Mouse (Mus musculus) C2C12 (cell line): Measurements from ENCODE around the gene Mbd4. TPM values are rescaled to one million over a fixed set of nuclear protein-coding genes. Genes with fewer than 3 reads are reported as not detected.

ENCODE experiments used
- H3K27me3 ChIP-seq: one replicate; pipeline ENCODE4 v1.6.1; 2011; ENCODE audit not compliant: control insufficient read depth, insufficient read depth, insufficient read length
- H3K36me3 ChIP-seq: one replicate; pipeline ENCODE4 v1.6.1; 2011; ENCODE audit not compliant: control insufficient read depth, insufficient read depth
- H3K4me3 ChIP-seq: one replicate; pipeline ENCODE4 v1.5.1; 2011; ENCODE audit warnings: mild to moderate bottlenecking, control low read depth; ENCODE audit not compliant: poor library complexity, insufficient read depth, severe bottlenecking
- H3K79me2 ChIP-seq: one replicate; pipeline ENCODE4 v1.6.1; 2011; ENCODE audit not compliant: control insufficient read depth, insufficient read depth
- H3K79me3 ChIP-seq: one replicate; pipeline ENCODE4 v1.6.1; 2011; ENCODE audit warnings: low read depth, control low read depth
- H3ac ChIP-seq: one replicate; pipeline ENCODE3; 2011; ENCODE audit warnings: low read depth; ENCODE audit not compliant: control insufficient read depth, insufficient read length
- CEBPB ChIP-seq: IDR thresholded peaks from one replicate; pipeline ENCODE4 v1.6.1; 2011; ENCODE audit warnings: low read depth, mild to moderate bottlenecking, control low read depth, moderate library complexity
- CTCF ChIP-seq: IDR thresholded peaks from one replicate; pipeline ENCODE4 v1.5.1; 2011; ENCODE audit not compliant: control insufficient read depth, insufficient read depth, insufficient read length
- FOSL1 ChIP-seq: IDR thresholded peaks from one replicate; pipeline ENCODE4 v1.8.0; 2011; ENCODE audit warnings: mild to moderate bottlenecking, low read length; ENCODE audit not compliant: poor library complexity, insufficient read depth, severe bottlenecking
- MAX ChIP-seq: IDR thresholded peaks from one replicate; pipeline ENCODE4 v1.6.1; 2011; ENCODE audit warnings: mild to moderate bottlenecking, control low read depth
- MYOD1 ChIP-seq: IDR thresholded peaks from one replicate; pipeline ENCODE4 v1.6.1; 2011; ENCODE audit warnings: low read depth; ENCODE audit not compliant: control insufficient read depth, insufficient read length
- MYOG ChIP-seq: IDR thresholded peaks from one replicate; pipeline ENCODE4 v1.6.1; 2011; ENCODE audit not compliant: control insufficient read depth, insufficient read length; ENCODE audit errors: extremely low read depth
- USF1 ChIP-seq: IDR thresholded peaks from one replicate; pipeline ENCODE4 v1.6.1; 2011; ENCODE audit warnings: low read depth, mild to moderate bottlenecking, control low read depth, moderate library complexity
- polyA plus RNA-seq: library from polyadenylated mRNA; unstranded; fragments of >200 nt; fragmentation: generic; extraction: Trizol; gene quantifications from one replicate; pipeline ENCODE4 v1.2.1, GENCODE M21; 2012; ENCODE audit warnings: missing spikeins

The Mbd4 gene
- polyA plus RNA-seq, 1 experiment: 1.4 TPM

DNA sequence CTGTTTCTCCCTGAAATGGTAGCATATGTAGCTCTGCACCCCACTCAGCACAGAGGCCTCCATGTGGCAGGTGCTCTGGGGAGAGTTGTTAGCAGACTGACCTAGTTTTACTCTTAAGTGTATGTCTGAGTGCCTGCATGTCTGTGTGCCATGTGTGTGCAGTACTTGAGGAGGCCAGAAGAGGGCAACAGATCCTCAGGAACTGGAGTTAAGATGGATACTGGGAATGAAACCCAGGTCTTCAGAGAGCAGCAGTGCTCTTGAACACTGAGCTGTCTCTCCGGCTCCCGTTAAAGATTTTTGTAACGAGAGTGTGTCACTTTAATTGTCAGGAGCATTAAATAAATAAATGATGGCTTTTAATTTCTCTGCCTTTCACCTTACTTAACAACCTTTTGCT, 35.1 kb upstream of the Mbd4 start:
- no peaks in the 10 kb centered on the region for H3K79me2 ChIP-seq
- no peak overlapping the region for H3K4me3 ChIP-seq
- peaks cover 12% of the 10 kb centered on the region for H3K36me3 ChIP-seq
- H3K27me3 ChIP-seq: no peaks in the 10 kb centered on the region
- H3K79me3 ChIP-seq: no peaks in the 10 kb centered on the region
- TF ChIP-seq USF1 (no peak), CTCF (no peak)
- H3ac ChIP-seq: no peak overlapping the region

GRCm38 (mm10) chr6:115886894-115887293, 33.7 kb upstream of the Mbd4 start:
- Histone ChIP-seq H3K79me3 (no peaks in the 10 kb centered on the region), H3K36me3 (peaks cover 12% of the 10 kb centered on the region), H3K79me2 (no peaks in the 10 kb centered on the region), H3K27me3 (no peaks in the 10 kb centered on the region), H3ac (no peak overlapping the region), H3K4me3 (no peak overlapping the region)
- TF ChIP-seq FOSL1: no peak
- no peak for TF ChIP-seq USF1
- no peak for TF ChIP-seq CTCF
- no peak for TF ChIP-seq MAX
- TF ChIP-seq CEBPB: no peak
- TF ChIP-seq MYOG: no peak
- TF ChIP-seq MYOD1: no peak

DNA sequence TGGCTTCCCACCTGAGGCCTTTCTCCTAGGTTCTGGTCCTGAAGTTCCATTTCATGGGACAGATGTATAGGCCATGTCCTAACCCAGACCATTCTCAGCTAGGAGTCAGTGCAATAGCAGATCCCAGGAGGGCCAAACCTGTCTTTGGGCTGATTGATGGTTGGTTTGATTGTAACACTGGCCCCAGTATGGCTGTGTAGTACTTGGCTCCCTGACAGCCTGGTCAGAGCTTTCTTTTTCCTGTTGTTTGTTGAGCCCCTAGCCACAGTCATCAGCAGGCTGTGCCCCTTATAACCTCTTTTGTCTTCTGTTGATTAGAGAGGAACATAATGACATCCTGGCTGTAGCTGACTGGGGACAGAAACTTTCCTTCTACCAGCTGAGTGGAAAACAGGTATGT, 30.8 kb upstream of the Mbd4 start:
- no peaks in the 10 kb centered on the region for H3K79me2 ChIP-seq
- H3K4me3 ChIP-seq: no peak overlapping the region
- TF ChIP-seq CEBPB (no peak), USF1 (no peak), MYOD1 (no peak), MAX (no peak), MYOG (no peak), FOSL1 (no peak), CTCF (no peak)
- peaks cover 12% of the 10 kb centered on the region for H3K36me3 ChIP-seq
- H3K79me3 ChIP-seq: no peaks in the 10 kb centered on the region
- H3ac ChIP-seq: no peak overlapping the region
- H3K27me3 ChIP-seq: no peaks in the 10 kb centered on the region

- Histone ChIP-seq H3K4me3 (no peak overlapping the region), H3K79me2 (no peaks in the 10 kb centered on the region), H3K27me3 (no peaks in the 10 kb centered on the region), H3K36me3 (no peaks in the 10 kb centered on the region), H3ac (no peak overlapping the region), H3K79me3 (no peaks in the 10 kb centered on the region)
- no peak for TF ChIP-seq MYOD1
- no peak for TF ChIP-seq USF1
- no peak for TF ChIP-seq CEBPB
- TF ChIP-seq CTCF: no peak
- no peak for TF ChIP-seq MYOG
- TF ChIP-seq FOSL1: no peak
- no peak for TF ChIP-seq MAX
Measured at GRCm38 (mm10) chr6:115880751-115881150, 27.6 kb upstream of the Mbd4 start.

GRCm38 (mm10) chr6:115879736-115880135, 26.6 kb upstream of the Mbd4 start:
- H3K79me3 ChIP-seq: no peaks in the 10 kb centered on the region

GRCm38 (mm10) chr6:115878694-115879093, 25.5 kb upstream of the Mbd4 start:
- H3K4me3 ChIP-seq: no peak overlapping the region
- H3ac ChIP-seq: no peak overlapping the region
- H3K79me3 ChIP-seq: no peaks in the 10 kb centered on the region
- no peaks in the 10 kb centered on the region for H3K79me2 ChIP-seq
- TF ChIP-seq MAX: no peak
- no peak for TF ChIP-seq MYOG
- TF ChIP-seq USF1: no peak
- TF ChIP-seq CTCF: no peak
- no peaks in the 10 kb centered on the region for H3K27me3 ChIP-seq
- no peaks in the 10 kb centered on the region for H3K36me3 ChIP-seq

More at GRCm38 (mm10) chr6:115879736-115880135, 26.6 kb upstream of the Mbd4 start:
- H3K4me3 ChIP-seq: no peak overlapping the region
- no peak overlapping the region for H3ac ChIP-seq
- no peaks in the 10 kb centered on the region for H3K79me2 ChIP-seq
- TF ChIP-seq MYOD1: no peak
- TF ChIP-seq MYOG: no peak
- no peak for TF ChIP-seq MAX
- TF ChIP-seq USF1: no peak
- no peak for TF ChIP-seq FOSL1
- TF ChIP-seq CTCF: no peak
- TF ChIP-seq CEBPB: no peak
- no peaks in the 10 kb centered on the region for H3K36me3 ChIP-seq
- no peaks in the 10 kb centered on the region for H3K27me3 ChIP-seq
